Mouse (Mus musculus): ENCODE results near the gene Pnpla3.
A peak's percentile ranks its signal among the peaks of the same experiment; 100 is the strongest.

Gene Pnpla3

DNA sequence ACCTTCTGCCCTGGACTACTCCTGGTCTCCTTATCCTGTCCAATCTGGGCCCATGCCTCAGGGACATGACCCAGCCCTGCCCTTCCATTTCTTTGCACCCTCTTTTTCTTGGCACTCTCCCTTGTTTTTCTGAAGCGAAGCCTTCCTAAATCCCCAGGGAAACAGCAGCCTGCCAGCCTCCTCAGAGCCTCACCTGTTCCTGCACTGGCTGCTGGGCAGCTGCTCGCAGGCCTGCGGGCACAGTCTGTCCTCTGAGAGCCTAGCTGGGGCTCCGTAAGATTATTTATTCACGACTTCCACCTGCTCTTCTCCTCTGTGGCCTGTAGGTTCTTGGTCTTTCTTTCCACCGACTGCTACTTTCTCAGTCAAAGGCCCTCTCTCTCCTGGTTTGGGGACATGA lies 14.4 kb downstream of the Pnpla3 start:
- DNase-seq = no peak

DNA sequence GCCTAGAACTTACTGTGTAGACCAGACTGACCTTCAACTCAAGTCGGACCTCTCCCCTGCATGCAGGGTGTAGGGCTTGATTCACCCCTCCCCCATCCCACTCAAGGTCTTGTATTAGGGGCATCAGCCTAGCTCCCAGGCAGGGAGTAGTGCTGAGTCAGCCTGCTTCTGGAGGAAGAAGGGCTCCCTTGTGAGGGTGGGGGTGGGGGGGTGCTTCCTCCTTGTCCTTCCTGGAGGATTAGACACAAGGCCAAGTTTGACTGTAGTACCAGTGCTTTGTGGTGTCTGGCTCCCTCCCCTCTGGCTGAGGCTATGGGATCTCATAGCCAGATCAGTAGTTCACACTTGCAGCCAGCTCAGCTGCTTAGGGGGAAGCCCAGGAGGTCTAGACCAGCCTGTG lies 16.3 kb downstream of the Pnpla3 start:
- DNase-seq = peak; percentile 6

DNA sequence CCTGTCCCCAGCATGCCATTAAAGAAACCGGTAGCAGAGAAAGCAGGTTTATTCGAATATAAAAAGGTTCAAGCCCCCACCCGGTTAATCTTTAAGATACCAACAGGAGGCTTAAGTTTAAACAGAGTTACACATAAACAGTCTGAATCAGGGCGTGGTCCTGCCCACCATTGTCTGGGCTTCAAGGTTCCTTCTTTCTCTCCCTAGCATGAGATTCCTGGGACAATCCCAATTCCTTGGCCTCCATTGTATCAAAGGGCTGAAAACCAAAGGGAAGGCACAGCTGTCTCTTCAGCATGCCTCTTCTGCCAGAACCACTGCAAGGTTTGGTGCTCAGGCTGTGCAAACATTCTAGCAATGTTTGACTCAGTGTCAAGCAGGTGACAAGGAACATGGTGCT lies 18.6 kb downstream of the Pnpla3 start:
- no peak for DNase-seq

DNA sequence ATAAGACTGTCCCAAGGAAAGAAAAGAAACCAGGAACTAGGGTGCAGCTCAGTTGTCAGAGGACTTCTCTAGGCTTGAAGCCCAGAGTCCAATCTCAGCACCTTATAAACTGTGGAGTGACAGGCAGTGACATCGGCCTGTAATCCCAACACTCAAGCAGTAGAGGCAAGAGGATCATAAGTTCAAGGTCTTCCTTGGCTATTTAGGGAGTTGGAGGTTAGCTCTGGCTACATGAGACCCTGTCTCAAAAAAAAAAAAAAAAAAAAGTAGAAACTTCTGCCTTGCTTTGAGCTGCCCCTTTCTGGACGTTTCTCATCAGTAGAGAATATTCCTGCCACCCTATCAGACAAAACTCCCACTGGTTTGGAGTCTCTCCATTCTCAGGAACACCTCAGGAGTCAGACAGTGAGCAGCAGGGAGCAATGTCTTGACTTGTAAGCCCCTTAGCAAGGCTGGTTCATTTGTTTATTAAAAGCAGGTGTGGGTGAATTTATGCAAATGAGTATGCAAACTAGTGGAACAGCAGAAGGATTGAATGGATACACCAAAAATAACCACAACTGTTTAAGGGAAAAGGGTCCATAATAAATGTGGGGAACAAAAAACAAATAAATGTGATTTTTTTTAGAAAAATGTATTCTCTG lies 21.4 kb downstream of the Pnpla3 start:
- DNase-seq = no peak

DNA sequence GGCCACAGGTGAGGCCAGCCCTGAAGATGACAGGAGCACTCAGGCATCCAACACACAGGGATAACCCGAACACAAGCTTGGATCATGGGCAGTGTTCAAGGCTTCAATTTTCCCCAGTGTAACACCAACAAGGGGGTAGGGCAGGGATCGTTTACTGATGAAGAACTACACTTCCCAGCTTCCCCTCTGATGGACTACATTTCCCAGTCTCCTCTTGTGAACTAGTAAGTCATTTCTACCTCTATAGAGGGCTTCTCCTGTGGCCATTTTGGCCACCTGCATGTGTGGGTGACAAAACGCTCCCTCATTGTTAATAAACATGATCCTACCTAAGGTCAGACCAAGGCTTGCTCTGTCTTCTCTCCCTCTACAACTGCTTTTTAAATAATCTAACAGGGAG lies 22.2 kb downstream of the Pnpla3 start:
- peak; percentile 54 for DNase-seq

DNA sequence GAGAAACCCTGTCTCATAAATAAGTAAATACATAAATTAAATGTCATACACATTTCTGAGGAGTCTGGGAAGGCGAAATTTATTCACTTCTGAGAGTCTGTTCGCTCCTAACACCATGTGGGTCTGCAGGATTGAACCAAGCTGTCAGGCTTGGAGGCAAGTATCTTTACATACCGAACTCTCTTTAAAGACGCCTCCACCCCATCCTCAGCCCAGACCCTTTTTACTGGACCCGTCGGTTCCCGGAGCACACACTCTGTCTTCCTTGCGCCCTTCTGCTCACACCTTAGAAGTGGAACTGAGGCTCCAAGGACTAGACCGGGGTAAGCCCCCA lies 24.1 kb downstream of the Pnpla3 start:
- DNase-seq = no peak

DNA sequence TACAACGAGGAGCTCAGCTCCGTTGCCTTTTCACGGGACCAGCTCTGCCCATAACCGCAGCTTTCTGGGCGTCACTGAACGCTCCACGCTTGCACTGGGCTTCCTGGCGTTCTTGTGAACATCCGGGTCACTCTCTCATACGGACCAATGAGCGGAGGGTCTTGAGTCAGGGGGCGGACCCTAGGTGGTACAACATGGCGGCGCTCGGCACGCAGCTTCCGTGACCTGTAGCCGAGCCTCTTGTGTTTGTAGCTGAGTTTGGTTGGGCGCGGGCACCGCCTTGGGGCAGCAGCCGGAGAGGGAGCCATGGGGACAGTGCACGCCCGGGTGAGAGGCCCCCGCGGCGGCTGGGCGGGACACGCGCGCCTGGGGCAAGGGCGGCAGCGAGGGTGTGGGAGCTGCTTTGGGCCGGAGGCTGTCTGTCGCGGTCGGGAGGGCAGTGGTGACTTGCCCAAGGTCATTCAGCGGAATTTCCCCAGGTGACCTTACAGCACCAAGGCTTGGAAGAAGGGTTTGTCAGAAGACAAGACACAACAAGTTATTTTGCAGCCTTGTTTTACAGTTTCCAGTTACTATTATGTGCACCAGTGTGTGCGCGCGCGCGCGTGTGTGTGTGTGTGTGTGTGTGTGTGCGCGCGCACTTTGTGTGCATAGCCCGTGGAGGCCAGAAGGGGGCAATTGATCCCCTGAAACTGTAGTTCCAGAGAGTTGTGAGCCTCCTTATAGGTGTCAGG lies 24.6 kb downstream of the Pnpla3 start, which contains the start of gene Samm50:
Gene Samm50 (plus strand): TSS at position 184 of the 734 bp plus-strand sequence.
- peak; percentile 98 for DNase-seq

DNA sequence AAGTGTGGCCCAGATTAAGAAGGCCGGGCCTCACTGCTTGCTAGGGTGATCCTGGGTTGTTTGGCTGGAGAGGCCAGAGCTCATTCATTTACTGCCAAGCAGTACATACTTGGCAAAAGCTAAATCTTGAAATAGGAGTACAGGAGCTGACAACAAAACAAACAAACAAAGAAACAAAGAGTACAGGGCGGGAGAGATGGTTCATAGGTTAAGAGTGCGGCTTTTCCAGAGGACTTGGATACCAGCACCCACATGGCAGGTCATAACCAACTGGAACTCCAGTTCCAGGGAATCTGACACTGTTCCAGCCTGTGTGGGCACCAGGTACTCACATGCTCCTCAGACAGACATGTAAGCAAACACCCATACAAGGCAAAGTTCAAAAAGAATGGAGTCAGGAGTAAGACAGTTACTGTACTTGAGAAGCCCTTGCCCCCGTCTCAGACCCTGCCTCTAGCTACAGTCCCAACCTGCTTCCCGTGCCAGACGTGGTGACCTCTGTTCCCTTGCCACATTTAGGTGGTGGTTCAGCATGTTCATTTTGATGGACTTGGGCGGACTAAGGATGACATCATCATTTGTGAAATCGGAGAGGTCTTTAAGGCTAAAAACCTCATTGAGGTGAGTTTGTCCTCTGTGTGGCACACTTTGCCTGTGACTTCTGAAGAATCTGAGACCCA lies 29.0 kb downstream of the Pnpla3 start:
- DNase-seq = no peak

DNA sequence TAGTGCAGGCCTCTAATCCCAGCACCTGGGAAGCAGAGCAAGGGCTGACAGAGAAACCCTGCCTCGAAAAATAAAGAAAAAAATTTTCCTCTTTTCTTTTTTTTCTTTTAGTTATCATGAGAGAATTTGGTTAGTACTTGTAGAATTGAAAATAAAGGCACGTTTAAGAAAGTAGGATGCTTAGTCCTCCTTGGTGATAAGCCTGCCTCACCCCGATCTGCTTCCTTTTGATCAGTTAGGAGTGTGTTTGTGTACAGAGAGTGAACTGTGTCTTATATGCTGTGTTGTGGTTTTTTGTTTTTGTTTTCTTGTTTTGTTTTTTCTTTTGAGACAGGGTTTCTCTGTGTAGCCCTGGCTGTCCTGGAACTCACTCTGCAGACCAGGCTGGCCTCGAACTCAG lies 39.7 kb downstream of the Pnpla3 start:
- DNase-seq = no peak

DNA sequence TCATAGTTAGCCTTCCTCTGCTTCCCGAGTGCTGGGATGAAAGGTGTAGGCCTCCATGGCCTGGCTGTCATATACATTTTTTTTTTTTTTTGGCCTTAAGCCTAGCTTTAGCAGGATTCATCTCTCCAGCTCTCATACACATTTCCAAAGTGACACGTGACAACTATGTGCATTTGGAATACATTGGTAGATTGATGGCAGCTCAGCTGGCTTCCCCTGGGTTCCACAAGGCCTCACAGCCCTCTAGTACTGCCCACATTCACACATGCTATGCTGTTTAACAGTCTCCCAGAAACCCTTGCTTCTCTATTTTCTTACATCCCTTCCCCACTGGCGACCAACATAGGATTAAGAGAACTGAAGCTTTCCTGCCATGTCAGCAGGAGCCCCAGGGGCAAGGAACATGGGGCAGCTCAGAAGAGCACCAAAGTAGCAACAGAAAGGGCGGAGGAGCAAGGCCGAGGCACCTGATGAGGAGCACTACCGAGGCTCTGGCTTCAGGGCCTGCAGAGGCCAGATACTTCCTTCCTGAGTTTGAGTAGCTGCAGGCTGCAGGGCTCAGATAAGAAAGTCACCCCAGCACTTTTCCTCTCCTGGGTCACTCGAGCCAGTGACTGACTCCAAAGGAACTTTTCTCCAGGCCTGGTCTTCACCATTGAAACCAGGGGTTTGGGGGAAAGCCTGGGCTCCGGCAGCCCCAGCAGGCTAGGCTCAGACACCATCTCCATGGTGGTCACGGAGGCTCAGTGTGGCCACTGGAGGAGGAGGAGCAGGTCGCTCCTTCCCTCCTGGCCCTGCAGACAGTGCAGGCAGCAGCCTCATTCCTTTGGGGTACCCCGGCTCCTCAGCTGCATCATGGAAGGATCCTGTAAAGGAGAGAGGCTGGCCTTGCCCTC lies 42.1 kb downstream of the Pnpla3 start:
- DNase-seq = no peak

DNA sequence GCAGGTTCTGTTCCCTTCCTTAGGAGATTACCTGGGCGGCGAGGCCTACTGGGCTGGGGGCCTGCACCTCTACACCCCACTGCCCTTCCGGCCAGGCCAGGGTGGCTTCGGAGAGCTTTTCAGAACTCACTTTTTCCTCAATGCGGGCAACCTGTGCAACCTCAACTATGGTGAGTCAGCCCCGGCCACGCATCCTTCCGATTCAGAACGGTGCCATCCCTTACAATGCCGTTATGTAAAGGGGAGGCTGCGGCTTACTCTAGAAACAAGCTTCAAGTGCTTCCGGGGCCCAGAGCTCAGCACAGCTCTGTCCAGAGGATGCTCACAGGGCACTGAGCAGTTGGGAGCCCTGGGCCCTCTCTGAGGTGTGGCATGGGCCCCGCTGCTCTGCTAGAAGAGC lies 42.8 kb downstream of the Pnpla3 start:
- DNase-seq = no peak

DNA sequence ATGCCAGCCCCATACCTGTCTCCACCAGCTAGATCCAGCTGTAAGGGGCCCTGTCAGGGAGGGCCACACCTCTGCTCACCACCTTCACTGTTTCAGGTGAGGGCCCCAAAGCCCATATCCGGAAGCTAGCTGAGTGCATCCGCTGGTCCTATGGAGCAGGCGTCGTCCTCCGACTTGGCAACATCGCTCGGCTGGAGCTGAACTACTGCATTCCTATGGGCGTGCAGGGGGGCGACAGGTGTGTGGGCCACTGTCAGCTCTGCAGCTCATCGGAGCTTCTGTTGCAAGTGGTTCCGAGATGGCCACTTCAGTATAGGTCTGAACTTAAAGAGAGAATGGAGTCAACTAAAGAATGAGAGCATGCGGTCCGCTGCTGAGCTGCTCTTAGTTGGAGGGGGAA lies 43.3 kb downstream of the Pnpla3 start:
- no peak for DNase-seq

DNA sequence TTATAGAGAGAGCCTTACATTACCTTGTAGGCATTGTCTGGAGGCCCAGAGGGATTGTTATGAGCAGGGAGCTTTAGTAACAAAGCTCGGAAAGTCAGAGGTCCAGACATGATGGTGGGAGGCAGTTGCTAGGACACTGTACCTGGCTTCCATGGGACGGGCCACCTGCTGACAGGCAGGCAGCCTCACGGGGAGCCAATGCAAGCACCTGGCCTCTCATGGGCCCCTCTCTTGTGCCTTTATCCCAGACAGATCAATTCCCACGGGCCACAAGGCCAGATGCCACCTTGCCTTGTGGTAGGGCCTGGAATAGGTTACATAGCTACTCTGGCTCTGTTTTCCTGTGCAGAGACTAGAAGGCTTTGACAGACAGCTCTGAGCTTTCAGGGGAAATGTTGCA lies 43.9 kb downstream of the Pnpla3 start:
- no peak for DNase-seq

DNA sequence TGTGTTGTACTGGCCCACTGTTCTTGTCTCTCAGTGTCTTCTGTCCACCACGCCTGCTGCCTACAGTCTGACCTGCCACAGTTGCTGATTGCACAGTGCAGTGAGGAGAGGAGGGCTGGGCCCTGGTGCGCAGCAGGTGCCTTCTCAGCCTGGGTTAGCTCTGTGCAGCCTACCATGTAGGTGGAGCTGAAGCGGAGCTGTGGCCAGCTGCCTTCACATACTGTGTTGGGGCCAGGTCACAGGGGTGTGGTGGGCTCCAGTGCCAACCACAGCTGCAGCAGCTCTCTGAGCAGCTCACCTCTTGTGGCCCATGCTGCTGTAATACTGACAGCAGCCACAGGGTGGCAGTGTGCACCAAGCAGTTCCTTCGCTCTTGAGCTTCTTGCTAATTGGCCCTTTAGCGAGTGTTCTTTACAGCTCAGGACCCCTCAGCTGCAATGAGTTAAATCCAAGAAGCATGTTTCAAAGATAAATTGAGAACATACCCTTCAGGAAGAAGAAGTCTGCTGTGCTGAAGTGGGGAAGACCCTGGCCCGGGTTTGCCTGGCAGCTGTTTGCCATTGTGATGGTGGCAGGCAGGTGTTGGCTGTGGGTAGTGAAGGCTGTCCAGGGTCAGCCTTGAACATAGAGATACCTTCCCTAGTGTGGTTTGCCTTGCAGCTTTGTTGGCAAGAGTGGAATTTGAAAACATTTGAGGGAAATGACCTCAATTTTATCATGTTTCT lies 44.6 kb downstream of the Pnpla3 start:
- peak; percentile 88 for DNase-seq

DNA sequence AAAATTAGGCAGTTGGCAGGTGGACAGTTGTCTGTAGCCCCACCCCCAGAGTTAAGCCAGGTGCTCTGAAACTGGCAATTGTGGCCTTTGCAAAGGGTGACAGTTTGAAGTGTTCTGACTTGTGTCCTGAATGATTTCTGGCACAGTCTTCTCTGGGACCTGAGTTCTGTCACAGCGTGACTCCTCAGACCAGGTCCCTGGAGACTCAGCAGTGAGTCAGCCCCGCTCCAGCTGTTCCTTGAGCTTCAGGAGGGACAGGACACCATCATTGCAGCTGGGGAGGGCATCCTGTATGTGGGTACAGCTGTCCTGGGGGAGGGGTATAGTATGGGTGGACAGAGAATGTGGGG lies 45.1 kb downstream of the Pnpla3 start:
- DNase-seq = no peak

DNA sequence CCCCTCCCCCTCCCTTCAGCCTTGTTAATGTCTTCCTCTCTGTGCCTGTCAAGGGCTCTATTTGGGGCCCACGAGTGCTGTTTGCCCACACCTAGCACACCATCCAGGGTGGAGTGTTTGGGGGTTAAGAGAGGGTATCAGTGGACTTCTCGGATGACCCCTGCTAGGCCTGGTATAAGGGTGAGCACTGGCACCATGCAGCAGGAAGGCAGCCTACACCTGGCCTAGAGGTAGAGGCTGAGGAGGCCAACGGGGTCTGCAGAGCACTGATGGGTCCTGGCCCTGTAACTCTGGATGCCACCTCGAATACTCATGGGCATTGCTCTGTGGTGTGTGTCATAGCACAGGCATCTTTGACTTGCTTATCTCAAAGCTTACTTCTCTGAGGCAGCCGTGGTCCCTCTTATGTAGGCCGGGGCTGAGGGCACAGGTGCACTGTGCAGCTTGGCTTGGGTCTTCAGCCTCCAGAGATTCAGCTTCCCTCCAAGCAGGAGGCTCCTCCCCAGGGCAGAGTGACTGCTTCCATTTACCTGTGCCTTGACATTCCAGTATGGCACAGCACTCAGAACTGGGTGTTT lies 45.6 kb downstream of the Pnpla3 start:
- DNase-seq = no peak

DNA sequence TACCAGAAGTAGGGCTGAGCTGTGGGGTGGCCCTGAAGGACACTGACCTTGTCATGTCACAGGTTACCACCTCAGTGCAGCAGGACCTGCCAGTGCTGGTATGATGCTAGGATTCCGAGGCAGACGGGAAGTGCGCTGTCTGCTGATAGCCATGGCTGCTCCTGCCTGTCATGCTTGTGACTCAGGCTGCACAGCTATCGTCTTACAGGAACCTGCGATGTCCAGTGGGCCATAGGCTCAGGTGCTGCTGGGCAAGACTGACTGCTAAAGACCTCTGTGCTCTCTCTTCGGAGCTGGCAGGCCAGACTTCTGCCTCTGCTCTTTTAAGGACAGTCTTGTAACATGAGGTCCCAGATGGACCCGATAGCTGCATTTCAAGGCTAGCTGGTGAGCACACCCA lies 46.8 kb downstream of the Pnpla3 start:
- DNase-seq = no peak

DNA sequence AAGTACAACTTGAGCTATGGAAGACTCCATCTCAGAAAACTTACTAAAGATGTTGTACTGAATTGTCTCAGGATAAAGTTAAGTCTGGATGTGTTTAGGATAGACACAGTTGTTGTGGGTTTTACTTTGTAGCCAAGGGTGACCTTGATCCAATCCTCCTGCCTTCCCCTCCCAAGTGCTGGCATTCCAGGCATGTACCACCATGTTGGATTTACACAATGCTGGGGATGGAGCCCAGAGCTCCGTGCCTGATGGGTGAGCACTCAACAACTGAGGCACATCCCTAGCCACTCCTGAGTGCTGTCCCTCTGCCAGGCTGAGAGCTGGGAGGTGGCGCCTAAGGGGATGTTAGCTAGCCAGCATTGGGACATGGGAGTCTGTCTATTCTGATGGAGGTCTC lies 47.6 kb downstream of the Pnpla3 start:
- no peak for DNase-seq

DNA sequence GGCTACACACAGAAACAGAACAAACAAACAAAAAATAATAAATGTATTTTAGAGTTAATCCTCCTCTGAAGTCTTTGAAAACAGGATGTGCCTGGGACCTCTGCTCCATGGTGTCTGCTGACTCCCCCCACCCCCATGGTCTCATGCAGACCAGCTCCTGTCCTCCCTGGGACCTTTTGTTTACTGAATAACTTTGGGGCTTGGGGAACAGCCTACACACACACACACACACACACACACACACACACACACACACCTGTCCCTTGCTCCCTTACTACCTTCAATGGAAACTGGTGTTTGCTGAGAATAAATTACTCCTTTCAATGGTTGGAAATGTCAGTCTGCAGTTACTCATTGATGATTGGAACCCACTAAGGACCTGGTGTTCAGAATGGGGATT lies 48.4 kb downstream of the Pnpla3 start:
- DNase-seq = no peak

DNA sequence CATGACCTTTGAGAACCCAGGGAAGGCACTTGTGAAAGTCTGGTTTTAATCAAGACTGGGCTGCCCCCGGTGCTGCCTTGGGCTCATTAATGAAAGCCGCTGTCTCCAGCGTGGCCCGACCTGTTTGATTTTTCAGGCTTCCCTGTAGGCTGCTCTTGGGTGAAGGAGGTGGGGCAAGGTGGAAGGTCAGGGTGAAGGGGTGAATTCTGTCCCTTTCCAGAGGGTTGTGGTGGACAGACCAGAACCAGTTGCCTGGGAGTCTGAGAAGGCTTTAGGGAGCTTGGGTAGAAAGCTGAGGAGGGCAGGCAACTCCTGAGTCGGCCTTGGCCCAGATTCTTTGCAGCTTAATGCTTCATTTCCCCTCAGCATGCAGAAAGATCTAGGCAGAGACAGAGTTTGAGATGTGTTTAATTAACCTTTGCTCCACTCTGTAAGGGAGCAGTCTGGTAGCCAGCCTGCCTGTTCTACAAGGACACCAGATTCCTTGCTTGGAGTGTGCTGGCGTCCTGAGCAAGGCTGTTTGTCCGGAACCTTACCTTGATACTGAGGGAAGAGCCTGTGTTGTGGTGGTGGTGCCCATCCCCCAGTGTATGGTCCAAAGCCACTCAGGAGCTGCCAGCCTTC lies 48.9 kb downstream of the Pnpla3 start:
- peak; percentile 44 for DNase-seq

DNA sequence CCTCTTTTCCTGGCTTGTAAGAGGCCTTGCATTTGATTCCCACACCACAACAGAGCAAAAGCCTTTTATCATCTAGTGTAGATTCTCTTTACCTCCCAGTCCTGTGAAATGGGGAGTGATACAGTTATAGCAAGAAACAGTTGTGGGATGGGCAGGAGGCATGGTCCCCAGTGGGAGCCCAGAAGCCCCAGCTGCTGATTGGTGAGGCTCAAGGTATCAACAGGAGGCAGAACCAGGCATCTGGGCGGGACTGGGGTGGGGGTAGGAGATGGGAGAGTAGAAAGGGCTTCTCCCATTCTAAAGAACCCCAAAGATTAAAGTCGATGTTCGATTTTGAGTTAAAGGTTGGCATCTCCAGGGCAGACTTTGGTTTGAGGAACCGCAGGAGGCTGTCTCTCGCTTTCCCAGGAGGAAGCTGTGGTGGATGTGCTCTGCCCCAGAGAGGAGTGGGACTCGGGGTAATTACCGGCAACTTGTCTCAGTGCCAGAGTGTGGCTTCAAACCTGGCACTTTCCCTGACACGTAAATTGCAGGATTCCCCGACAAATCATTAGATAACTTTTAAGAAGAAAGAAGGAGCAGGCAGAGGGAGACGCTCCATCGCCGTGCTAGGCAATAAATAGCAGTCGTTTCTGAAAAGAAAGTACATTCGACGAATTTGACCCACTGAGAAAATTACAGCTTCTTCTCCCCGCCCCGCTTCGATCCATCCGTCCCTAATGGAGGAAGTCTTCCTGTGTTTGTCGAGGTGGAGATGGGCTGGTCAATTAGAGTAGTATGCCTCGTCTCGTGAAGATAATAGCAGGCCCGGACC lies 50.5 kb downstream of the Pnpla3 start:
- DNase-seq = no peak

Measured in retina, postnatal 1 day (tissue).